Mouse (Mus musculus): ENCODE data around the gene Ubr7. TPM values are rescaled to one million over a fixed set of nuclear protein-coding genes. Genes with fewer than 3 reads are reported as not detected.

Gene Ubr7
- polyA plus RNA-seq (2015; fragmentation: Nextera tagmentation; extraction: Ambion mirVana), result 18.2 and 18.9 TPM in 2 replicates

DNA sequence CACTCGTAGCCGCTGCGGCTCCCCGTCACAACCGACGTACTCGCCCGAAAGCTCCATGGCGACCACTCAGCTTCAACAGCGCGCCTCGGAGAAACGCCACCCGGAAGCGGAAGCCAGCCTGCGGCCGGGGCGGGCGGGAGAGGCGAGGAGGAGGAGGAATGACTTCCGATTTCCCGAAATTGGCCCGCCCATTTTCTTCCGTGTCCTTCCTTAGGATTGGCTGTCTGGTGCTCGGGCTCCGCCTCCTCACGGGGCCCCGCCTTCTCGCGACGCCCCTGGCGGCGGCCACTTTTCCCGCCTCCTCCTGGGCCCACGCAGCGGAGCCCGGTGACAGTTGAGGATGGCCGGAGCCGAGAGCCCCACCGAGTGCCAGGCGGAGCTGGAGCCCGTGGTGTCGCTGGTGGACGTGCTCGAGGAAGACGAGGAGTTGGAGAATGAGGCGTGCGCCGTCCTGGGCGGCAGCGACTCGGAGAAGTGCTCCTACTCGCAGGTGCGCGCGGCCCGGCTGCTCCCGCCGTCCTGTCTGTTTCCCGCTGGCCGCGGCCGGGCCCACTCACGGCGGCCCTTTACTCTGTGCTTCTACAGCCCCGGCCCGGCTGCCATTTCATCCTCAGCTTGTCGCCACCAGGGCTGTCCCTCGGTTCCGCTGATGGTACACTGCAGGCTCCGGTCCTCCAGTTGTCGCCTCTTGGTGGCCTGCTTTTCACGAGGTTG lies at the start of gene Ubr7, which contains the start of the genes Gm28051 and Gon7:
TSS of gene Ubr7 (plus strand) at position 279 of the 714 bp plus-strand sequence.
TSS of gene Gm28051 (minus strand) at position 77 of the 714 bp plus-strand sequence.
TSS of gene Gon7 (minus strand) at position 115 of the 714 bp plus-strand sequence.
- H3K4me1 ChIP-seq (replicated peaks), result peaks cover 41% of the 10 kb centered on the region
- peak within 1 kb of the TSS; percentile 80 for H3K9ac ChIP-seq
- under 1% methylated on average over 73 of the region's 73 CpGs for WGBS (ENCODE audit: insufficient replicate concordance)

GRCm38 (mm10) chr12:102708220-102708619 lies 49.5 kb upstream of the Ubr7 start:
- H3K9ac ChIP-seq, result no peak overlapping the region
- no peak for ATAC-seq (ENCODE audit: insufficient read depth)
- H3K27ac ChIP-seq (replicated peaks), result no peak overlapping the region
- WGBS (ENCODE audit: insufficient replicate concordance), result 64% methylated on average over 11 of the region's 11 CpGs
- peaks cover 26% of the 10 kb centered on the region for H3K4me1 ChIP-seq (replicated peaks)
- no peak overlapping the region for H3K4me2 ChIP-seq
- peaks cover 42% of the 10 kb centered on the region for H3K27me3 ChIP-seq
- H3K36me3 ChIP-seq (replicated peaks), result no peaks in the 10 kb centered on the region
- no peaks in the 10 kb centered on the region for H3K9me3 ChIP-seq (replicated peaks)
- no peak overlapping the region for H3K4me3 ChIP-seq (replicated peaks)

More for the DNA sequence above, at the start of gene Ubr7, which contains the start of the genes Gm28051 and Gon7:
- Histone ChIP-seq H3K27ac (replicated peaks) (peak within 1 kb of the TSS; percentile 84), H3K27me3 (no peaks in the 10 kb centered on the region), H3K4me2 (peak within 1 kb of the TSS; percentile 83), H3K36me3 (replicated peaks) (peaks cover 14% of the 10 kb centered on the region), H3K9me3 (replicated peaks) (no peaks in the 10 kb centered on the region), H3K4me3 (replicated peaks) (peak within 1 kb of the TSS; percentile 80)
- peak; percentile 95 for ATAC-seq (ENCODE audit: insufficient read depth)

DNA sequence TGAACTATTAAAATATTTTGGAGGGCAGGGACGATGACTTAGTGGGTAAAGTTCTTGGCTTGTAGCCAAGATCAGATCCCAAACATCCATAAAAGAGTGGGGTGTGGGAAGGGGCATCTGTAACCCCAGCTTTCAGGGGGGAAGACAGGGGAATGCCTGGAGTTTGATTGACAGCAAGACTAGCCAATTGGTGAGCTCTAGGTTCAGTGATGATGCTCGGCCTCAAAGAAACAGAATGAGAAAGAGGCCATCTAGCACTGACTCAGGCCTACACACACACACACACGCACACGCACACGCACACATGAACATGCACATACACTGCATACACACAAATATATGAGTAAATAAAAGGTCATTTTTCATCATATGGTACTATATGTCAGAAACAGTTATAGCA lies 47.9 kb upstream of the Ubr7 start:
- 66% methylated on average over 5 of the region's 5 CpGs for WGBS (ENCODE audit: insufficient replicate concordance)
- no peak for ATAC-seq (ENCODE audit: insufficient read depth)
- H3K4me1 ChIP-seq (replicated peaks), result peaks cover 11% of the 10 kb centered on the region
- no peaks in the 10 kb centered on the region for H3K36me3 ChIP-seq (replicated peaks)
- H3K9me3 ChIP-seq (replicated peaks), result no peaks in the 10 kb centered on the region
- peaks cover 30% of the 10 kb centered on the region for H3K27me3 ChIP-seq
- H3K9ac ChIP-seq, result no peak overlapping the region
- H3K27ac ChIP-seq (replicated peaks), result no peak overlapping the region
- no peak overlapping the region for H3K4me2 ChIP-seq
- no peak overlapping the region for H3K4me3 ChIP-seq (replicated peaks)

DNA sequence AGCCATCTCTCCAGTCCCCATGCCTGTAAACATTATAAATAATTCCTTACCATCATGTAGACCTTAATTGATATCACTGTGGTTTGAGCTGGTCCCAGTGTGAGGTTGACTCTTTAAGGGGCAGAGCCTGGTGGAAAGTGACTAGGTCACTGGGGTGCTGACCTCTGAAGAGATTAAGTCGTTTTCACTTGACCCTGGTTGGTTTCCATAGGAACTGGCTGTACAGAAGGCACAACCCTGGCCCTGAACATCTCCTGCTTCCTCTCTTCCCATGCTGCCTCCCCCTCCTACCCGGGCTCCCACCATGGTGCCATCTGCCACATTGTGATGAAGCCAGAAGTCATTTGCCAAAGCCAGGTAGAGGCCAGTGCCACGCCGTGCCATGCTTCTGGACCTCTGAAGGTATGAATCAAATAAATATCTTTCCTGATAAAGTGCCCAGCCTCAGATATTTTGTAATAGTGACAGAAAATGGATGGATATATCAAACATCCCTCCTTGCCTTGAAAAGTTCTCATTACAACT lies 46.9 kb upstream of the Ubr7 start:
- Histone ChIP-seq H3K9ac (no peak overlapping the region), H3K27ac (replicated peaks) (no peak overlapping the region), H3K4me1 (replicated peaks) (peaks cover under 1% of the 10 kb centered on the region; the same call in 1 of the 2 replicates), H3K4me3 (replicated peaks) (no peak overlapping the region), H3K9me3 (replicated peaks) (no peaks in the 10 kb centered on the region), H3K27me3 (peaks cover 24% of the 10 kb centered on the region), H3K4me2 (no peak overlapping the region), H3K36me3 (replicated peaks) (no peaks in the 10 kb centered on the region)
- no peak for ATAC-seq (ENCODE audit: insufficient read depth)
- WGBS (ENCODE audit: insufficient replicate concordance), result 61% methylated on average over 4 of the region's 4 CpGs

- H3K4me1 ChIP-seq (replicated peaks), result no peaks in the 10 kb centered on the region
- H3K27me3 ChIP-seq, result 0 out of 2 replicates have a peak, but pooled peaks cover under 1% of the 10 kb centered on the region
- H3K9me3 ChIP-seq (replicated peaks), result no peaks in the 10 kb centered on the region
- no peak overlapping the region for H3K9ac ChIP-seq
- peak overlapping the region; percentile 7; the same call in 1 of the 2 replicates for H3K4me2 ChIP-seq
- 0 out of 2 replicates have a peak overlapping the region, but pooled peaks have one; percentile 14 for H3K27ac ChIP-seq (replicated peaks)
- 0 out of 2 replicates have a peak, but pooled peaks have one; percentile 22 for ATAC-seq (ENCODE audit: insufficient read depth)
- no peaks in the 10 kb centered on the region for H3K36me3 ChIP-seq (replicated peaks)
- 42% methylated on average over 20 of the region's 20 CpGs for WGBS (ENCODE audit: insufficient replicate concordance)
- H3K4me3 ChIP-seq (replicated peaks), result no peak overlapping the region
Measured at GRCm38 (mm10) chr12:102713153-102713865, 44.5 kb upstream of the Ubr7 start.

GRCm38 (mm10) chr12:102714116-102714515 lies 43.7 kb upstream of the Ubr7 start:
- Histone ChIP-seq H3K9me3 (replicated peaks) (no peaks in the 10 kb centered on the region), H3K9ac (no peak overlapping the region), H3K27me3 (no peaks in the 10 kb centered on the region), H3K4me1 (replicated peaks) (no peaks in the 10 kb centered on the region), H3K4me3 (replicated peaks) (no peak overlapping the region), H3K4me2 (no peak overlapping the region), H3K36me3 (replicated peaks) (no peaks in the 10 kb centered on the region), H3K27ac (replicated peaks) (no peak overlapping the region)
- ATAC-seq (ENCODE audit: insufficient read depth), result no peak
- WGBS (ENCODE audit: insufficient replicate concordance), result 60% methylated on average over 2 of the region's 2 CpGs

DNA sequence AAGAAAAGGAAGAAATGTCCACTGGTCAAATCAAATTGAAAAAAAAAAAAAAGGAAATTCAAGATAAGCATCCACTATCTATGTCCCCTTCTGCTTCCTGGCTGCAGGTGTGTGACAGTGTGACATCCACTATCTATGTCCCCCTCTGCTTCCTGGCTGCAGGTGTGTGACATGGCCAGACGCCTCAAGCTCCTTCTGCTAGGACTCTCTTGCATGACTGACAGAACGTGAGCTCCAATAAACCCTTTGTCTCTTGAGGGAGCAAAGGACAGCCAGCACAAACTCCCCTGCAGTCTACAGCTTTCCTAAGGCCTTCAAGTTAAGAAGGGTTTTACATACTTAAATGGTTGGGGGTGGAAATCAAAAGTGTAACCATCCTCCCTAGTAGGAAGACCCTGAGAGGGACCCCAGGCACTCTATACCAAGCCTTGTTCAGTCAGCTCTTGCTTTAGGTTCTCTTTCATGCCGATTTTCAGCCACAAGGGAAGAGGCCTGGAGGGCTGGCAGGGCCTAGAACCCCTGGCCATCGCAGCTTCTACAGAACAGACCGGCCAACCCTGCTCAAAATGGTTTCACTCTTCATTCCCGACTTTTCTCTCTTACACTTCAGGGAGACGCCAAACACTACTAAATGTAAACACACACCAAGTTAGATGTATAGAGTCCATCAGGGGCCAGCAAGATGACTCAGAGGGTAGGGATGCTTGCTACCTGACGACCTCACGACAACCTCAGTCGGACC lies 42.9 kb upstream of the Ubr7 start:
- H3K27me3 ChIP-seq, result no peaks in the 10 kb centered on the region
- H3K27ac ChIP-seq (replicated peaks), result no peak overlapping the region
- H3K9me3 ChIP-seq (replicated peaks), result no peaks in the 10 kb centered on the region
- H3K36me3 ChIP-seq (replicated peaks), result no peaks in the 10 kb centered on the region
- no peak overlapping the region for H3K4me2 ChIP-seq
- no peak for ATAC-seq (ENCODE audit: insufficient read depth)
- no peaks in the 10 kb centered on the region for H3K4me1 ChIP-seq (replicated peaks)
- no peak overlapping the region for H3K4me3 ChIP-seq (replicated peaks)
- 66% methylated on average over 10 of the region's 10 CpGs for WGBS (ENCODE audit: insufficient replicate concordance)
- H3K9ac ChIP-seq, result no peak overlapping the region

DNA sequence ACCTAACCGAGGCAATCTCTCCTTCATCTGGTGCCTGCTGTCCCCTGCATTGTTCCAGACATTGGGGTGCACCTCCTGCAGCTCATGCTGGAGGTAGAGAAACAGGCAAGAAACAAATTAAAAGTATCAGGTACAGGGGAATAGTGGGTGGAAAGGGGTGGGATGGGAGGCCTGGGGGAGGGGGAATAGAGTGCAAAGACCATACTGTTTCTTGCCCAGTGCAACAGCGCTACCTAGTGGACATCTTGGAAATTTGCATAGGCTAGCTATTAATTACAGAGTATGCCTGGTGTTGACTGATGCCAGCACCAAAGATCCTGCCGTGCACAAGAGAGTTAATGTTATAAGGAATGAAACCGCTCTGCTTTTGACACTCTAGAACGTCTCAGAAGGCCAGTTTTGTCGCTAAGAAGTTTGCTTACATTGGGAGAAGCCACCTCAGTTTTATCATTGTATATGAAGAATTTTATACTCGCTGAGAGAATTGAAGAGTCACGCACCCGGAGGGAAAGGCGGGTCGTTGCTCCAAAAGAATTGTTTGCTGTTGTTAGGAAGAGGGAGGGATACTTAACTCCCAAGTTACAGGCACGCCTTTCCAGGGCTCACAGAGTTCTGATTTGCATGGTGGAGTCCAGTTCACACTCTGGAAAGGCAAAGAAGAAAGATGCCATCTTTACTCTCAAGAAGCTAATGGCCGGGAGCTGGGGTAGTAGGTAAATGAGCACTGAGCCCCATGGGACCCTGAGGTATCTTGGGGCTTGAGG lies 38.0 kb upstream of the Ubr7 start:
- Histone ChIP-seq H3K36me3 (replicated peaks) (no peaks in the 10 kb centered on the region), H3K27ac (replicated peaks) (no peak overlapping the region), H3K4me2 (no peak overlapping the region), H3K9me3 (replicated peaks) (no peaks in the 10 kb centered on the region), H3K27me3 (0 out of 2 replicates have a peak, but pooled peaks cover 4% of the 10 kb centered on the region), H3K4me1 (replicated peaks) (no peaks in the 10 kb centered on the region), H3K4me3 (replicated peaks) (no peak overlapping the region), H3K9ac (no peak overlapping the region)
- WGBS (ENCODE audit: insufficient replicate concordance), result 32% methylated on average over 13 of the region's 13 CpGs
- ATAC-seq (ENCODE audit: insufficient read depth), result no peak

GRCm38 (mm10) chr12:102722451-102722850 lies 35.3 kb upstream of the Ubr7 start:
- 0 out of 2 replicates have a peak, but pooled peaks cover 4% of the 10 kb centered on the region for H3K27me3 ChIP-seq
- WGBS (ENCODE audit: insufficient replicate concordance), result 70% methylated on average over 11 of the region's 11 CpGs
- H3K36me3 ChIP-seq (replicated peaks), result no peaks in the 10 kb centered on the region
- no peak overlapping the region for H3K27ac ChIP-seq (replicated peaks)
- peaks cover 5% of the 10 kb centered on the region; the same call in 1 of the 2 replicates for H3K4me1 ChIP-seq (replicated peaks)
- H3K4me2 ChIP-seq, result no peak overlapping the region
- H3K9me3 ChIP-seq (replicated peaks), result no peaks in the 10 kb centered on the region
- no peak overlapping the region for H3K9ac ChIP-seq
- H3K4me3 ChIP-seq (replicated peaks), result no peak overlapping the region
- ATAC-seq (ENCODE audit: insufficient read depth), result no peak

DNA sequence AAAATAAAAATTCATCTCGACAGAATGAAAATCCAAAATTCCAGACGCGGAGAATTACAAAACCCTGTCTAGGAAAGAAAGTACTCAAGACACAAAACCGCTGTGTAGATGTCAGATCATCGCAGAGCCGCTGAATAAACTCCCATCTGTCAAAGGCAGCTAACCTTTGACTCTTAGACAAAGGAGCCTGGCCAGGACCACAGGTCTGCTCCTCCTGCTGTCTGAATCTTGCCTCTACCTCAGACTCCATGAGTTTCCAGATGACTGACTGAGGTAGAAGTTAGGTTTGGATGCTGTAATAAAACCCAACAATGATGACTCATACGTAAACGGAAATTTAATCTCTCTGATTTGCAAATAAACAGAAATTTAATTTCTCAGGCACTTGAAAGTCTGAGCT lies 34.8 kb upstream of the Ubr7 start:
- 68% methylated on average over 8 of the region's 8 CpGs for WGBS (ENCODE audit: insufficient replicate concordance)
- 0 out of 2 replicates have a peak, but pooled peaks cover 4% of the 10 kb centered on the region for H3K27me3 ChIP-seq
- H3K4me3 ChIP-seq (replicated peaks), result no peak overlapping the region
- no peaks in the 10 kb centered on the region for H3K36me3 ChIP-seq (replicated peaks)
- H3K4me2 ChIP-seq, result no peak overlapping the region
- no peak for ATAC-seq (ENCODE audit: insufficient read depth)
- H3K9me3 ChIP-seq (replicated peaks), result no peaks in the 10 kb centered on the region
- no peak overlapping the region for H3K9ac ChIP-seq
- no peak overlapping the region for H3K27ac ChIP-seq (replicated peaks)
- peaks cover 5% of the 10 kb centered on the region; the same call in 1 of the 2 replicates for H3K4me1 ChIP-seq (replicated peaks)

Measured in liver, embryonic 15.5 days (tissue).